Mouse (Mus musculus) lung, embryonic 15.5 days (tissue): ENCODE data around the gene Slc5a1. TPM values are rescaled to one million over a fixed set of nuclear protein-coding genes. Genes with fewer than 3 reads are reported as not detected.

Experiments used
- ATAC-seq: fragments of 200-750 bp; cut with Nextera tagmentation; 2 replicates; pipeline ENCODE4 v1.8.0; 2017; ENCODE audit warnings: moderate number of reproducible peaks, borderline replicate concordance; ENCODE audit not compliant: low FRiP score, low TSS enrichment; ENCODE audit errors: extremely low read depth
- H3K27ac ChIP-seq: fragments of 300-500 bp; sonication (generic); 2 replicates; pipeline ENCODE4 v1.5.1; 2015; ENCODE audit warnings: moderate library complexity, mild to moderate bottlenecking, inconsistent platforms
- H3K27me3 ChIP-seq: fragments of 300-500 bp; sonication (generic); 2 replicates; pipeline ENCODE4 v1.6.1; 2015; ENCODE audit warnings: inconsistent platforms
- H3K36me3 ChIP-seq: fragments of 300-500 bp; sonication (generic); 2 replicates; pipeline ENCODE4 v1.6.1; 2015; ENCODE audit warnings: inconsistent platforms
- H3K4me1 ChIP-seq: fragments of 300-500 bp; sonication (generic); 2 replicates; pipeline ENCODE4 v1.6.1; 2015; ENCODE audit warnings: inconsistent platforms
- H3K4me2 ChIP-seq: fragments of 300-500 bp; sonication (generic); 2 replicates; pipeline ENCODE4 v1.6.1; 2015; ENCODE audit warnings: inconsistent platforms, mild to moderate bottlenecking, moderate library complexity
- H3K4me3 ChIP-seq: fragments of 300-500 bp; sonication (generic); 2 replicates; pipeline ENCODE4 v1.5.1; 2015; ENCODE audit warnings: mild to moderate bottlenecking, inconsistent platforms
- H3K9ac ChIP-seq: fragments of 300-500 bp; sonication (generic); 2 replicates; pipeline ENCODE4 v1.6.1; 2015; ENCODE audit warnings: inconsistent platforms
- H3K9me3 ChIP-seq: fragments of 300-500 bp; sonication (generic); 2 replicates; pipeline ENCODE4 v1.6.1; 2016; ENCODE audit warnings: inconsistent platforms
- WGBS: fragments of 180-500 bp; shearing (Covaris S2); methylation state at CpG from one replicate; pipeline ENCODE4 v1.1.7; 2015; 5-methylcytosine and 5-hydroxymethylcytosine counted together
- polyA plus RNA-seq: library from polyadenylated mRNA; unstranded; fragments of >200 nt; fragmentation: Nextera tagmentation; extraction: Ambion mirVana; gene quantifications from 2 replicates; pipeline ENCODE4 v1.2.1, GENCODE M21; 2015

Slc5a1 gene
- polyA plus RNA-seq, 1 experiment from 2014 or later: 0.22 TPM

GRCm38 (mm10) chr5:33107778-33108405, 3.9 kb downstream of the Slc5a1 start:
- no peak overlapping the region for H3K4me3 ChIP-seq
- H3K4me2 ChIP-seq: no peak overlapping the region
- no peaks in the 10 kb centered on the region for H3K4me1 ChIP-seq
- H3K27ac ChIP-seq: no peak overlapping the region
- no peak for ATAC-seq
- WGBS: 82% methylated on average over 14 of the region's 14 CpGs
- H3K9me3 ChIP-seq: no peaks in the 10 kb centered on the region
- H3K9ac ChIP-seq: no peak overlapping the region
- H3K36me3 ChIP-seq: no peaks in the 10 kb centered on the region
- H3K27me3 ChIP-seq: peaks cover 31% of the 10 kb centered on the region

GRCm38 (mm10) chr5:33121871-33122315, 17.9 kb downstream of the Slc5a1 start:
- H3K4me3 ChIP-seq: no peak overlapping the region
- no peaks in the 10 kb centered on the region for H3K4me1 ChIP-seq
- H3K27me3 ChIP-seq: no peaks in the 10 kb centered on the region
- H3K36me3 ChIP-seq: no peaks in the 10 kb centered on the region
- H3K9me3 ChIP-seq: no peaks in the 10 kb centered on the region
- no peak overlapping the region for H3K9ac ChIP-seq
- no peak for ATAC-seq
- H3K27ac ChIP-seq: no peak overlapping the region
- 41% methylated on average over 4 of the region's 4 CpGs for WGBS
- no peak overlapping the region for H3K4me2 ChIP-seq

- Histone ChIP-seq H3K27me3 (no peaks in the 10 kb centered on the region), H3K9ac (no peak overlapping the region), H3K4me3 (no peak overlapping the region), H3K36me3 (no peaks in the 10 kb centered on the region), H3K4me2 (no peak overlapping the region), H3K27ac (no peak overlapping the region), H3K4me1 (no peaks in the 10 kb centered on the region), H3K9me3 (no peaks in the 10 kb centered on the region)
- ATAC-seq: no peak
- 54% methylated on average over 3 of the region's 3 CpGs for WGBS
These were observed 19.6 kb downstream of the Slc5a1 start for GRCm38 (mm10) chr5:33123658-33124057.

- H3K4me2 ChIP-seq: no peak overlapping the region
- 90% methylated on average over 4 of the region's 4 CpGs for WGBS
These were observed 21.3 kb downstream of the Slc5a1 start for GRCm38 (mm10) chr5:33125318-33125717.

GRCm38 (mm10) chr5:33134132-33134531, 30.1 kb downstream of the Slc5a1 start:
- Histone ChIP-seq H3K9me3 (no peaks in the 10 kb centered on the region), H3K4me1 (no peaks in the 10 kb centered on the region), H3K4me3 (no peak overlapping the region), H3K4me2 (no peak overlapping the region), H3K27ac (no peak overlapping the region), H3K9ac (no peak overlapping the region), H3K27me3 (no peaks in the 10 kb centered on the region), H3K36me3 (no peaks in the 10 kb centered on the region)
- 87% methylated on average over 4 of the region's 4 CpGs for WGBS
- no peak for ATAC-seq

More at GRCm38 (mm10) chr5:33125318-33125717, 21.3 kb downstream of the Slc5a1 start:
- Histone ChIP-seq H3K4me3 (no peak overlapping the region), H3K27ac (no peak overlapping the region), H3K9ac (no peak overlapping the region), H3K9me3 (no peaks in the 10 kb centered on the region), H3K36me3 (no peaks in the 10 kb centered on the region), H3K27me3 (no peaks in the 10 kb centered on the region), H3K4me1 (no peaks in the 10 kb centered on the region)
- ATAC-seq: no peak

- Histone ChIP-seq H3K27me3 (no peaks in the 10 kb centered on the region), H3K4me2 (no peak overlapping the region), H3K27ac (no peak overlapping the region), H3K4me3 (no peak overlapping the region), H3K36me3 (no peaks in the 10 kb centered on the region), H3K9me3 (no peaks in the 10 kb centered on the region), H3K9ac (no peak overlapping the region), H3K4me1 (no peaks in the 10 kb centered on the region)
- no peak for ATAC-seq
- WGBS: 84% methylated on average over 5 of the region's 5 CpGs
These were observed 31.6 kb downstream of the Slc5a1 start for GRCm38 (mm10) chr5:33135611-33136010.

GRCm38 (mm10) chr5:33142790-33143455, 38.9 kb downstream of the Slc5a1 start:
- Histone ChIP-seq H3K27me3 (no peaks in the 10 kb centered on the region), H3K9me3 (no peaks in the 10 kb centered on the region), H3K27ac (no peak overlapping the region), H3K9ac (no peak overlapping the region), H3K4me3 (no peak overlapping the region), H3K36me3 (no peaks in the 10 kb centered on the region), H3K4me2 (no peak overlapping the region), H3K4me1 (no peaks in the 10 kb centered on the region)
- ATAC-seq: no peak
- WGBS: 45% methylated on average over 7 of the region's 7 CpGs

GRCm38 (mm10) chr5:33144025-33144424, 40.0 kb downstream of the Slc5a1 start:
- no peaks in the 10 kb centered on the region for H3K9me3 ChIP-seq
- H3K4me2 ChIP-seq: no peak overlapping the region
- ATAC-seq: no peak
- no peaks in the 10 kb centered on the region for H3K4me1 ChIP-seq
- no peak overlapping the region for H3K4me3 ChIP-seq
- WGBS: 41% methylated on average over 5 of the region's 5 CpGs
- no peaks in the 10 kb centered on the region for H3K36me3 ChIP-seq
- H3K9ac ChIP-seq: no peak overlapping the region
- no peaks in the 10 kb centered on the region for H3K27me3 ChIP-seq
- no peak overlapping the region for H3K27ac ChIP-seq

- no peaks in the 10 kb centered on the region for H3K9me3 ChIP-seq
- no peak for ATAC-seq
- H3K36me3 ChIP-seq: no peaks in the 10 kb centered on the region
- no peak overlapping the region for H3K4me2 ChIP-seq
- H3K9ac ChIP-seq: no peak overlapping the region
- no peaks in the 10 kb centered on the region for H3K27me3 ChIP-seq
- H3K27ac ChIP-seq: no peak overlapping the region
- WGBS: 84% methylated on average over 9 of the region's 9 CpGs
- H3K4me3 ChIP-seq: no peak overlapping the region
- no peaks in the 10 kb centered on the region for H3K4me1 ChIP-seq
These were observed 42.8 kb downstream of the Slc5a1 start for GRCm38 (mm10) chr5:33146837-33147236.

GRCm38 (mm10) chr5:33147691-33148090, 43.7 kb downstream of the Slc5a1 start:
- no peaks in the 10 kb centered on the region for H3K9me3 ChIP-seq
- H3K4me2 ChIP-seq: no peak overlapping the region
- no peak overlapping the region for H3K4me3 ChIP-seq
- 50% methylated on average over 6 of the region's 6 CpGs for WGBS
- H3K4me1 ChIP-seq: no peaks in the 10 kb centered on the region
- H3K27ac ChIP-seq: no peak overlapping the region
- no peaks in the 10 kb centered on the region for H3K36me3 ChIP-seq
- H3K9ac ChIP-seq: no peak overlapping the region
- no peak for ATAC-seq
- H3K27me3 ChIP-seq: no peaks in the 10 kb centered on the region

- H3K4me2 ChIP-seq: no peak overlapping the region
- WGBS: 8% methylated on average over 7 of the region's 7 CpGs
- no peaks in the 10 kb centered on the region for H3K27me3 ChIP-seq
- H3K27ac ChIP-seq: no peak overlapping the region
- H3K4me3 ChIP-seq: no peak overlapping the region
- no peak for ATAC-seq
- peaks cover 10% of the 10 kb centered on the region for H3K4me1 ChIP-seq
- H3K36me3 ChIP-seq: no peaks in the 10 kb centered on the region
- no peak overlapping the region for H3K9ac ChIP-seq
- no peaks in the 10 kb centered on the region for H3K9me3 ChIP-seq
These were observed 89.5 kb downstream of the Slc5a1 start for GRCm38 (mm10) chr5:33193567-33193966.

GRCm38 (mm10) chr5:33195246-33195852, 91.3 kb downstream of the Slc5a1 start:
- Histone ChIP-seq H3K27ac (no peak overlapping the region), H3K27me3 (no peaks in the 10 kb centered on the region), H3K9me3 (no peaks in the 10 kb centered on the region), H3K4me2 (no peak overlapping the region), H3K4me1 (peaks cover 10% of the 10 kb centered on the region), H3K9ac (no peak overlapping the region), H3K36me3 (no peaks in the 10 kb centered on the region), H3K4me3 (no peak overlapping the region)
- WGBS: 50% methylated on average over 9 of the region's 9 CpGs
- ATAC-seq: peak; percentile 84
